Mouse (Mus musculus) kidney, embryonic 14.5 days (tissue): ENCODE data around the gene Gm47841. TPM values are rescaled to one million over a fixed set of nuclear protein-coding genes. Genes with fewer than 3 reads are reported as not detected.

Source experiments
- ATAC-seq: fragments of 200-750 bp; cut with Nextera tagmentation; 2 replicates; pipeline ENCODE4 v1.8.0; 2017; ENCODE audit warnings: moderate number of reproducible peaks, mild to moderate bottlenecking, moderate TSS enrichment, moderate library complexity; ENCODE audit not compliant: low FRiP score, low TSS enrichment
- H3K27ac ChIP-seq: fragments of 300-500 bp; sonication (generic); 2 replicates; pipeline ENCODE4 v1.5.1; 2014; ENCODE audit warnings: low read depth, mild to moderate bottlenecking, low read length, moderate library complexity, mixed read lengths
- H3K27me3 ChIP-seq: fragments of 300-500 bp; sonication (generic); 2 replicates; pipeline ENCODE4 v1.6.1; 2014; ENCODE audit warnings: mild to moderate bottlenecking, low read length; ENCODE audit not compliant: control insufficient read depth, insufficient read depth
- H3K36me3 ChIP-seq: fragments of 300-500 bp; sonication (generic); 2 replicates; pipeline ENCODE4 v1.6.1; 2014; ENCODE audit warnings: low read length, mixed read lengths; ENCODE audit not compliant: control insufficient read depth, insufficient read depth
- H3K4me1 ChIP-seq: fragments of 300-500 bp; sonication (generic); 2 replicates; pipeline ENCODE4 v1.6.1; 2014; ENCODE audit warnings: low read length, mixed read lengths; ENCODE audit not compliant: control insufficient read depth, insufficient read depth
- H3K4me2 ChIP-seq: fragments of 300-500 bp; sonication (generic); replicated peaks from 2 replicates; pipeline ENCODE4 v1.6.1; 2014; ENCODE audit warnings: low read depth, mild to moderate bottlenecking, low read length
- H3K4me3 ChIP-seq: fragments of 300-500 bp; sonication (generic); 2 replicates; pipeline ENCODE4 v1.5.1; 2014; ENCODE audit warnings: mild to moderate bottlenecking, low read length
- H3K9ac ChIP-seq: fragments of 300-500 bp; sonication (generic); 2 replicates; pipeline ENCODE4 v1.6.1; 2014; ENCODE audit warnings: low read depth, mild to moderate bottlenecking, low read length, moderate library complexity
- H3K9me3 ChIP-seq: fragments of 300-500 bp; sonication (generic); 2 replicates; pipeline ENCODE4 v1.6.1; 2016; ENCODE audit warnings: low read length; ENCODE audit not compliant: control insufficient read depth
- WGBS: fragments of 180-500 bp; shearing (Covaris S2); extraction: QIAGEN DNeasy Blood & Tissue Kit; methylation state at CpG from one replicate; pipeline ENCODE4 v1.1.7; 2014; 5-methylcytosine and 5-hydroxymethylcytosine counted together
- polyA plus RNA-seq: library from polyadenylated mRNA; unstranded; fragments of >200 nt; fragmentation: Nextera tagmentation; extraction: Ambion mirVana; gene quantifications from 2 replicates; pipeline ENCODE4 v1.2.1, GENCODE M21; 2014

Gene Gm47841
- polyA plus RNA-seq, 1 experiment from 2014 or later: not detected

DNA sequence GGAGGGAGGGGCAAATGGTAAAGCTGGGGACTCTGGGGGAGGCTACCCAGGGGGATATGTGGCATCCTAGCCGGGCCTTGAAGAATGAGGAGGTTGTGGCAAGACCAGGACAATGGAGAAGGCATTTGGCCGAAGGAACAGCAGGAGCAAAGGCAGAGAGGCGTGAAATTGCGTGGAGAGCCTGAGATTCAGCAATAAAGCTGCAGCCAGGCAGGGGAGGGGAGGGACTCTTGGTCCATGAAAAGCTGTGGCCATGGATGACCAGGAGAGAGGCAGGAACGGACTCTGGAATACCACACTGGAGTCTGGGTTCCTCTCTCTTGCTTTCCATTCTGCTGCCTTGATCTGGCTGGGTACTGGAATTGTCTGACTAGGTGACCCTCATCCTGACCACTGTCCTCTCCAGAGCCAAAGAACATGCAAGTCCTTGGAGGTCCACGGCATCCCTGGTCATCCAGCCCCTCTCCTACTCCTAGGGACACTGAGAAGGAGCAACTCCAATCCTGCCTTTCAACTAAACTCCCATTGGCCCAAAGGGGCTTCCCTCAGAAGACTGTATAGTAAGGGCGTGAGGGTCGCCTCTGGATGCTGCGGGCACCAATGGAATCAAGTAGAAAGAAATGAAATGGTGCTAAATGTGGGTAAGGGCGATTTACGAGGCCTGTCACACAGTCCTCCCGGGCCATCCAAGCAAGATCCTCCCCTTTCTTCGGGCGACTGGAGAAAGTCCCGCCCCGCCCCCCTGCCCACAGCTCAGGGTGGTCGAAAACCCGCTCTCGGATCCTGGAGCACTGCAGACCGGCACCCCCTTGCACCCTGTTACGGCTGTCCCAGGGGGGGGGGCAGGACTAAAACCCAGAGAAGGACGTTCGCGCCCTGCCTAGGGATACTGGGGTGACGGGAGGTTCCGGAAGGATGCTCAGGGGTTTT lies 29.1 kb upstream of the Gm47841 start:
- H3K27me3 ChIP-seq: no peaks in the 10 kb centered on the region
- whole genome bisulfite sequencing: 4% methylated on average over 26 of the region's 26 CpGs
- ATAC-seq: peak; percentile 20
- H3K9ac ChIP-seq: peak overlapping the region; percentile 94
- H3K36me3 ChIP-seq: no peaks in the 10 kb centered on the region
- peak overlapping the region; percentile 93 for H3K4me3 ChIP-seq
- H3K4me2 ChIP-seq: peak overlapping the region; percentile 76
- no peaks in the 10 kb centered on the region for H3K9me3 ChIP-seq
- peaks cover 41% of the 10 kb centered on the region for H3K4me1 ChIP-seq
- peak overlapping the region; percentile 97; the same call in 1 of the 2 replicates for H3K27ac ChIP-seq

DNA sequence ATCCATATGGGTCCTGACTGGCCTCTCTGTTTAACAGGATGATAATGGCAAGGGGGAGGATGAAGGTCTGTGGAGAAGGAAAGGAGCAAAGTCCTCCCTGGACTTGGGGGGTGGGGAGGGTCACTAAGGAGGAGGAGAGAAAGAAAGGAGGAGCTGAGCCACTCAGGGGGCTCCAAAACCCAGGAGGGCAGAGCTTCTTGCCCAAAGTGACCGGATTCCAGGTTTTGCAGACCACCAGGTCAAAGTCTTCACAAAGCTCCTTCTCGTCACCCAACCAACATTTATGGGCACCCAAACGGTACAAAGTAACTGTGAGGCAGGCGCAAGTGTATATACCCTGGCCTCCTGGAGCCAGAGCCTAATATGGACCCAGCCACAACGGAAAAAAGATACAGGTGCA lies 28.5 kb upstream of the Gm47841 start:
- Histone ChIP-seq H3K27ac (peak overlapping the region; percentile 97; the same call in 1 of the 2 replicates), H3K4me3 (peak overlapping the region; percentile 93), H3K36me3 (no peaks in the 10 kb centered on the region), H3K4me2 (peak overlapping the region; percentile 76), H3K4me1 (peaks cover 48% of the 10 kb centered on the region), H3K27me3 (no peaks in the 10 kb centered on the region), H3K9me3 (no peaks in the 10 kb centered on the region), H3K9ac (0 out of 2 replicates have a peak overlapping the region, but pooled peaks have one; percentile 8)
- 25% methylated on average over 5 of the region's 5 CpGs for WGBS
- no peak for ATAC-seq

DNA sequence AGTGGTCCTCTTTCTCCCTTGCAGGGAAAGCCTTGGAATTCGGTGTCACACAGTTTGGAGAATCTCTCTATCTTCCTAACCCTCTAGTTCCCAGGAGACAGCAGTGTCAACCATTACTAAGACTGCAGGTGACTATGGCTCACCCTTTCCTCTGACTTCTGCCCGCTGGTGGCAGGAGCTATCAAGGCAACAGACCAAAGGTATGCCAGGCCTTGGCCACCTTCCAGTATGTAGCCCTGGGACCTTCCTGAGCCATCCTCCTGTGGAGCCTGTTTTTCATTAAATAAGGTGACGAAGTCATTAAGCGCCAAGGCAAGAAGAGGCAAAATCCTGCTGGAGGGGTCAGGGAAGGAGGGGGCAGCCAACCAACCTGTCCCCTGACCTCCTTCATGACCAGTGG lies 28.0 kb upstream of the Gm47841 start:
- no peaks in the 10 kb centered on the region for H3K27me3 ChIP-seq
- H3K4me3 ChIP-seq: no peak overlapping the region
- no peak for ATAC-seq
- WGBS: 69% methylated on average over 4 of the region's 4 CpGs
- H3K4me2 ChIP-seq: no peak overlapping the region; the same call in 1 of the 2 replicates
- H3K27ac ChIP-seq: no peak overlapping the region; the same call in 1 of the 2 replicates
- peaks cover 53% of the 10 kb centered on the region for H3K4me1 ChIP-seq
- 0 out of 2 replicates have a peak overlapping the region, but pooled peaks have one; percentile 8 for H3K9ac ChIP-seq
- no peaks in the 10 kb centered on the region for H3K9me3 ChIP-seq
- H3K36me3 ChIP-seq: no peaks in the 10 kb centered on the region

DNA sequence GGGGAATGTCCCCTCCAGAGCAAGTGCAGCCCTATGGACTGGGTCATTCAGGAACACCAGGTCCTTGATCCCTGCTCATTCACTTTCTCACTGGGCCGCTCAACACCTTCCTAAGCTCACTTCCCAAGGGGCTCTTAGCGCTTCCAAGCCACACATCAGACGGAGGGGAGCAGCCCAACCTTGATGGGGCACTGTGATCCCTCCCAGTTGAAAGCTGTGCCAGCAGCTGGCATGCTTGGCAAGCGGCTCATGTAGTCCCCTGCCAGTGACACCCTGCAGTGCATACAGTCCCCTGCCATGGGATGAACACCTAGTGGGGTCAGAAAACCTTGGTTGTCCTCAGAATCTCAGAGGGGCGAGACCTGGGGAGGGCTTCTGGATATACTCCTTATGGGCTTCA lies 26.9 kb upstream of the Gm47841 start:
- no peaks in the 10 kb centered on the region for H3K36me3 ChIP-seq
- WGBS: 84% methylated on average over 5 of the region's 5 CpGs
- H3K27me3 ChIP-seq: no peaks in the 10 kb centered on the region
- H3K4me2 ChIP-seq: no peak overlapping the region
- no peak overlapping the region for H3K4me3 ChIP-seq
- ATAC-seq: no peak
- no peak overlapping the region for H3K9ac ChIP-seq
- no peak overlapping the region for H3K27ac ChIP-seq
- H3K4me1 ChIP-seq: peaks cover 59% of the 10 kb centered on the region
- H3K9me3 ChIP-seq: no peaks in the 10 kb centered on the region

DNA sequence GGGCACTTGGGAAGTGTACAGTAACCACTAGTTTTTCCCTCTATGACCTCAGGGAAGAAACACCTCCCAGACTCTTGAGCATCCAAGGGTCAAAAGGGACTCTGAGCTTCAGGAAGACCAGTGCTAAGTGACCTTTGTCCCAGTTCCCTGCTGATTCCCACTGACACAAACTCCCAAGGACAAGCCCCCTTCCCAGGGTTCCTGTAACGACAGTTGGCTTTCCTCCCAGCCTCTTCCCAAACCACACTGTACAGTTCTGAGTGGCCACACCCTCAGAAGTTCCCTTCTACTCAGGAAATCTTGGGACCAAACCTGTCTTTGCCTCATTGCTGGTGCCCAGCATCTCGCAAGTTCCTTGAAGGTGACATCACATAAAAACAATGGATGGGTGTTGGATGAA lies 25.5 kb upstream of the Gm47841 start:
- H3K9me3 ChIP-seq: no peaks in the 10 kb centered on the region
- no peaks in the 10 kb centered on the region for H3K27me3 ChIP-seq
- ATAC-seq: no peak
- H3K27ac ChIP-seq: no peak overlapping the region
- H3K36me3 ChIP-seq: no peaks in the 10 kb centered on the region
- no peak overlapping the region for H3K4me2 ChIP-seq
- no peak overlapping the region; the same call in 1 of the 2 replicates for H3K9ac ChIP-seq
- H3K4me1 ChIP-seq: peaks cover 68% of the 10 kb centered on the region
- WGBS: 54% methylated on average over 2 of the region's 2 CpGs
- no peak overlapping the region for H3K4me3 ChIP-seq

DNA sequence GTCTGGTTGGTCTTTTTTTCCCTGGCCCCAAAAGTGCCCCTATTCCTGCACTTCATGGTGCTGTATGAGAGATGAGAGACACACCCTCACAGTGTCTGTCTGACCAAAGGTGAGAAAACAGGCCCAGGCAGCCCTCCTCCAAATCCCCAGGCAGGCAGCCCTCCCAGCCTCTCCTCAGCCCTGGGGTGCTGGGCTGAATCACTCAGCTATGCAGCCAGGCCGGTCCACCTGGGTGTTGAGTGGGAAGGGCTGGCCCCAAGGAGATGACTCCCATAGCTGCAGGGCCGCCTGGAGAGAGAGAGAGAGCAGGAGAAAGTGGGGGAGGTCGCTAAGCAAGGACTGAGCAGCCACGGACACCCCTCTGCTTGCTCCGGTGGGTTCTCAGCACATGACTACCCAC lies 23.6 kb upstream of the Gm47841 start:
- 0 out of 2 replicates have a peak, but pooled peaks have one; percentile 20 for ATAC-seq
- H3K27ac ChIP-seq: peak overlapping the region; percentile 76
- H3K4me3 ChIP-seq: no peak overlapping the region
- no peaks in the 10 kb centered on the region for H3K9me3 ChIP-seq
- H3K36me3 ChIP-seq: no peaks in the 10 kb centered on the region
- peak overlapping the region; percentile 8; the same call in 1 of the 2 replicates for H3K9ac ChIP-seq
- peak overlapping the region; percentile 13; the same call in 1 of the 2 replicates for H3K4me2 ChIP-seq
- no peaks in the 10 kb centered on the region for H3K27me3 ChIP-seq
- H3K4me1 ChIP-seq: peaks cover 75% of the 10 kb centered on the region
- WGBS: 16% methylated on average over 5 of the region's 5 CpGs

DNA sequence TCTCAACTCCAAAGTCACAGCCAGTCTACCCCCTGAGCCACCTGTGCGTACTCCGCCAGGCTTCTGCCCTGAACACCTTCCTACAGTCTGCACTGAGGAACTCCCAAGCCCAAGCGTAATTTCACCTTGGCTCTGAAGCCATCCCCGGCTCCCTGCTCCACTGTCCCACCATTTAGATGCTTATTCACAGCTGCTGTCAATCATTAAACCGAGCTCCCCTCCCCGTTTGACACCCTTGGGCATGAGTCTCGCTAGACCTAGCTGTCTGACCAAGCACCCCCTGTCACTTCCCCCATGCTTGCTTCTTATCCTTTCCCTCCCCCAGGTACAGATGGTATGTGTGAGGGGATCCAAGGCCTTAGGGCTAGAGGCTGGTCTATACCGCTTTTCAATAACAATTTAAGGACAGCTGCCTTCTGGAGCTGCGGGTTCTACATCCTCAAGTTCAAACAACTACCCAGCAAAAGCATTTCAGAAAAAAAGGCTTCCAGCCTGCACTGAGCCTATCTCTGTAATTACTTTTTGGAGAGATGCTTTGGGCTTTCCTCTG lies 22.5 kb upstream of the Gm47841 start:
- H3K4me1 ChIP-seq: peaks cover 74% of the 10 kb centered on the region
- peak overlapping the region; percentile 28; the same call in 1 of the 2 replicates for H3K9ac ChIP-seq
- H3K36me3 ChIP-seq: no peaks in the 10 kb centered on the region; the same call in 1 of the 2 replicates
- no peaks in the 10 kb centered on the region for H3K9me3 ChIP-seq
- H3K27me3 ChIP-seq: no peaks in the 10 kb centered on the region
- H3K27ac ChIP-seq: peak overlapping the region; percentile 76
- H3K4me3 ChIP-seq: no peak overlapping the region
- no peak overlapping the region for H3K4me2 ChIP-seq
- ATAC-seq: no peak
- 40% methylated on average over 9 of the region's 9 CpGs for WGBS

DNA sequence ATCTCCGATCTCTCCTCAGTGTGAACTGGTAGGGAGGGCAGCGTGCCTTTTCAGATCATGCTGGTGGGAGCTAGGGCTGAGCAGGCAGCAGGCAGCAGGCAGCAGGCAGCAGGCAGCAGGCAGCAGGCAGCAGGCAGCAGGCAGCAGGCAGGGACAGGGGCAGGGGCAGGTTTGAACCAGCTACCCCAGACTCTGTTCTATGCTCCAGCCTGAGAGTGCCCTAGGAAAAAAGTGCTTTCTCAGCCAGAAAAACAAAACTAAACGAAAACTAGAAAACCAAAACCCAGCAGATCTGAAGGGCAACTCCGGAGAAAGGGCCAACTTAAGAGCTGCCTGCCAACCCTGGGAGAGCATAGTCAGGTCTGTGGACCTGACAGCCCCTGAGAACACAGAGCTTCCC lies 21.5 kb upstream of the Gm47841 start:
- H3K36me3 ChIP-seq: no peaks in the 10 kb centered on the region; the same call in 1 of the 2 replicates
- peak overlapping the region; percentile 28 for H3K9ac ChIP-seq
- no peaks in the 10 kb centered on the region for H3K27me3 ChIP-seq
- no peak overlapping the region for H3K4me2 ChIP-seq
- no peak for ATAC-seq
- H3K27ac ChIP-seq: peak overlapping the region; percentile 30; the same call in 1 of the 2 replicates
- WGBS: 62% methylated on average over 4 of the region's 4 CpGs
- peaks cover 74% of the 10 kb centered on the region for H3K4me1 ChIP-seq
- H3K9me3 ChIP-seq: no peaks in the 10 kb centered on the region
- no peak overlapping the region for H3K4me3 ChIP-seq

DNA sequence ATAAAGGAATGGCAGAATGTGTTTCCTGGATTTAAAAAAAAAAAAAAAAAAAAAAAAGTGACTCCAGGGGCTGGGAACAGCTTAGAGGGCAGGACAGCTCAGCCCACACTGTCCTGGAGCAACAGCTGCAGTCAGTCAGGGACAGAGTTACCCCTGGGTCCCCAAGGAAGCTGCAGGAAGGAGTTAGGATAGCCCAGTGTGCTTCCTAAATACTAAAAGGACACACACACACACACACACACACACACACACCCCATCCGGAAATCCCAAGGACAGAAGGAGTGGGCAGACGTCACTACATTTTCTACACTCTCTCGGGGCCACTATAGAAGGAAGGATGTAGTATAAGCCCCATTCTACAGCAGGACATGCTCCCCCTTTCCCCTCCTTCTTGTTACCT lies 20.8 kb upstream of the Gm47841 start:
- Histone ChIP-seq H3K9ac (no peak overlapping the region), H3K4me1 (peaks cover 69% of the 10 kb centered on the region), H3K27ac (no peak overlapping the region; the same call in 1 of the 2 replicates), H3K4me3 (no peak overlapping the region), H3K36me3 (no peaks in the 10 kb centered on the region; the same call in 1 of the 2 replicates), H3K9me3 (no peaks in the 10 kb centered on the region), H3K4me2 (no peak overlapping the region), H3K27me3 (no peaks in the 10 kb centered on the region)
- WGBS: 39% methylated on average over 3 of the region's 3 CpGs
- no peak for ATAC-seq
